Comparison of ENCODE assay signal across 9 mouse cellular contexts in genomic region chr9:77377082-77377481, GRCm38 (mm10). TPM values are rescaled to one million over a fixed set of nuclear protein-coding genes. Genes with fewer than 3 reads are reported as not detected.
A peak's percentile ranks its signal among the peaks of the same experiment; 100 is the strongest.
DNase-seq lines count a peak whose midpoint lies in the region; ATAC-seq and TF ChIP-seq lines count a peak whose summit lies in the region.
"Had no signal": no experiment of that assay in that cellular context is flagged by ENCODE, and none has a peak within 500 bp of the region (broad histone marks: within the 10 kb centered on the region; RNA-seq: fewer than 3 reads in every experiment).

No protein-coding gene starts in this region.

- H3K27me3 ChIP-seq in liver, embryonic 13.5 days: no peaks in the 10 kb centered on the region
- H3K27me3 ChIP-seq in Patski: peaks cover 3% of the 10 kb centered on the region
- no peaks in the 10 kb centered on the region for H3K27me3 ChIP-seq in limb, embryonic 14.5 days (ENCODE audit: control insufficient read depth, insufficient read depth, low read length)
- H3K27me3 ChIP-seq in forebrain, embryonic 10.5 days (ENCODE audit: poor library complexity, severe bottlenecking): 0 out of 2 replicates have a peak, but pooled peaks cover 4% of the 10 kb centered on the region
- H3K27me3 ChIP-seq: midbrain, embryonic 12.5 days had no signal

- POLR2A ChIA-PET in Patski (lab: Charles Lee): no interaction called here

- H3K4me3 ChIP-seq in liver, embryonic 13.5 days (replicated peaks): no peak overlapping the region
- H3K4me3 ChIP-seq in limb, embryonic 14.5 days (replicated peaks; ENCODE audit: low read length): no peak overlapping the region
- no peak overlapping the region for H3K4me3 ChIP-seq in forebrain, embryonic 10.5 days
- H3K4me3 ChIP-seq: midbrain, embryonic 12.5 days had no signal

- no peaks in the 10 kb centered on the region for H3K36me3 ChIP-seq in liver, embryonic 13.5 days
- H3K36me3 ChIP-seq in limb, embryonic 14.5 days (ENCODE audit: control insufficient read depth, insufficient read depth, low read length): no peaks in the 10 kb centered on the region
- H3K36me3 ChIP-seq in forebrain, embryonic 10.5 days (replicated peaks): no peaks in the 10 kb centered on the region
- H3K36me3 ChIP-seq: midbrain, embryonic 12.5 days had no signal

- no peak overlapping the region for H3K27ac ChIP-seq in liver, embryonic 13.5 days
- no peak overlapping the region for H3K27ac ChIP-seq in limb, embryonic 14.5 days (replicated peaks; ENCODE audit: low read depth, low read length)
- no peak overlapping the region for H3K27ac ChIP-seq in forebrain, embryonic 10.5 days
- H3K27ac ChIP-seq: midbrain, embryonic 12.5 days had no signal

- no peak for ATAC-seq in liver, embryonic 13.5 days (ENCODE audit: low read depth)
- ATAC-seq in Patski: no peak
- peak; percentile 37 to 49; a peak in 1 of 4 replicates for ATAC-seq in hematopoietic stem cell, adult 5-6 weeks (replicated peaks in 1 of 2; ENCODE audit: insufficient read depth in 1 of 2, low FRiP score in 2 of 2, low TSS enrichment in 1 of 2, low read depth in 1 of 2, poor library complexity in 2 of 2, severe bottlenecking in 2 of 2)
- peak; percentile 44; the same call in 1 of the 2 replicates for ATAC-seq in limb, embryonic 14.5 days (ENCODE audit: low FRiP score, low read depth)

- peak; percentile 68 for TF ChIP-seq CTCF in Patski (IDR thresholded peaks at IDR 0.05)

- in situ Hi-C loops in Patski (cut with MboI; ENCODE audit: low pct_unique_long_range_greater_than_20kb): no loop called here

- no peaks in the 10 kb centered on the region for H3K9me3 ChIP-seq in liver, embryonic 13.5 days (replicated peaks)
- no peaks in the 10 kb centered on the region for H3K9me3 ChIP-seq in limb, embryonic 14.5 days (ENCODE audit: control insufficient read depth, low read length)
- H3K9me3 ChIP-seq in forebrain, embryonic 10.5 days: no peaks in the 10 kb centered on the region
- H3K9me3 ChIP-seq: midbrain, embryonic 12.5 days had no signal

- no peak overlapping the region for H3K4me2 ChIP-seq in liver, embryonic 13.5 days
- H3K4me2 ChIP-seq in limb, embryonic 14.5 days (replicated peaks; ENCODE audit: low read depth, low read length, severe bottlenecking): no peak overlapping the region
- H3K4me2 ChIP-seq: midbrain, embryonic 12.5 days had no signal

- TF ChIP-seq POLR2A in limb, embryonic 14.5 days (IDR thresholded peaks at IDR 0.05; ENCODE audit: borderline replicate concordance, extremely low read depth, insufficient read depth, insufficient read length): no peak

- WGBS in liver, embryonic 13.5 days (ENCODE audit: insufficient replicate concordance): 46% methylated on average over 10 of the region's 10 CpGs
- WGBS in limb, embryonic 14.5 days: 62% methylated on average over 10 of the region's 10 CpGs
- 76% methylated on average over 10 of the region's 10 CpGs for WGBS in forebrain, embryonic 10.5 days

- H3K4me1 ChIP-seq in liver, embryonic 13.5 days (replicated peaks): no peaks in the 10 kb centered on the region
- H3K4me1 ChIP-seq in limb, embryonic 14.5 days (ENCODE audit: control insufficient read depth, insufficient read depth, low read length): no peaks in the 10 kb centered on the region
- H3K4me1 ChIP-seq in forebrain, embryonic 10.5 days: no peaks in the 10 kb centered on the region
- H3K4me1 ChIP-seq: midbrain, embryonic 12.5 days had no signal

- no peak overlapping the region for H3K9ac ChIP-seq in liver, embryonic 13.5 days
- H3K9ac ChIP-seq in limb, embryonic 14.5 days (ENCODE audit: low read depth, low read length, severe bottlenecking): no peak overlapping the region
- H3K9ac ChIP-seq: midbrain, embryonic 12.5 days had no signal

- peak; percentile 4 for DNase-seq in liver, embryonic 13.5 days
- DNase-seq in liver: no peak
- no peak for DNase-seq in Patski (ENCODE audit: low read depth, low spot score)
- DNase-seq in cerebellum, postnatal 14 days: peak; percentile 66 to 73
- DNase-seq in limb, embryonic 14.5 days (ENCODE audit: low spot score): no peak
- DNase-seq in testis, postnatal 10 days (ENCODE audit: low spot score): peak; percentile 69
- no peak for DNase-seq in forebrain, embryonic 10.5 days (ENCODE audit: extremely low spot score, low spot score)

- CTCF ChIA-PET in Patski (lab: Charles Lee): interaction anchor here (0.9 to 1.1 kb wide), 3 partner anchors 11 to 386 kb away, joined by 3 read pairs; no protein-coding TSS in a partner anchor

RNA-seq across cellular contexts. Expression of gene Mlip, which starts 24.3 kb away (rescaled TPM):
- polyA plus RNA-seq in liver, embryonic 13.5 days (2015; fragmentation: Nextera tagmentation; extraction: Ambion mirVana): 0.28 TPM in 1 of 2 replicates, not detected in the other
- not detected for polyA plus RNA-seq in Patski (2021)
- total RNA-seq in hematopoietic stem cell, adult 5-6 weeks (2017): not detected in 2 replicates
- 0.69 and 0.80 TPM in 2 replicates for polyA plus RNA-seq in limb, embryonic 14.5 days (2012; rRNA removed)
- polyA plus RNA-seq in limb, embryonic 14.5 days (2014; fragmentation: Nextera tagmentation; extraction: Ambion mirVana): 0.47 and 1.6 TPM in 2 replicates
- polyA plus RNA-seq in forebrain, embryonic 10.5 days (2016; fragmentation: Nextera tagmentation; extraction: Ambion mirVana): not detected in 2 replicates

Comparison
In these comparisons a context has a peak if more than half of its experiments do, and no peak if none do; other contexts are left out.
1. DNase-seq: peak in liver, embryonic 13.5 days (single experiment), cerebellum, postnatal 14 days (2 of 2) and testis, postnatal 10 days (single experiment); none in liver (single experiment), Patski (single experiment), limb, embryonic 14.5 days (single experiment) and forebrain, embryonic 10.5 days (single experiment).
2. ATAC-seq: peak in hematopoietic stem cell, adult 5-6 weeks (2 of 2) and limb, embryonic 14.5 days (single experiment); none in liver, embryonic 13.5 days (single experiment) and Patski (single experiment).